Mouse (Mus musculus) hindbrain, embryonic 16.5 days (tissue): ENCODE measurements around the gene Hsd17b6. TPM values are rescaled to one million over a fixed set of nuclear protein-coding genes. Genes with fewer than 3 reads are reported as not detected.

Source experiments
- ATAC-seq: fragments of 200-750 bp; cut with Nextera tagmentation; 2 replicates; pipeline ENCODE4 v1.8.0; 2017; ENCODE audit warnings: moderate TSS enrichment, moderate library complexity
- H3K27ac ChIP-seq: fragments of 300-500 bp; sonication (generic); 2 replicates; pipeline ENCODE4 v1.5.1; 2014; ENCODE audit warnings: low read depth, mild to moderate bottlenecking, control low read depth, low read length, moderate library complexity
- H3K27me3 ChIP-seq: fragments of 300-500 bp; sonication (generic); replicated peaks from 2 replicates; pipeline ENCODE4 v1.6.1; 2014; ENCODE audit warnings: low read length; ENCODE audit not compliant: control insufficient read depth, insufficient read depth
- H3K36me3 ChIP-seq: fragments of 300-500 bp; sonication (generic); 2 replicates; pipeline ENCODE4 v1.6.1; 2014; ENCODE audit warnings: mild to moderate bottlenecking, low read length, moderate library complexity, mixed read lengths; ENCODE audit not compliant: control insufficient read depth, insufficient read depth
- H3K4me1 ChIP-seq: fragments of 300-500 bp; sonication (generic); 2 replicates; pipeline ENCODE4 v1.6.1; 2014; ENCODE audit warnings: low read depth, low read length; ENCODE audit not compliant: control insufficient read depth, insufficient read depth
- H3K4me2 ChIP-seq: fragments of 300-500 bp; sonication (generic); 2 replicates; pipeline ENCODE4 v1.6.1; 2014; ENCODE audit warnings: mild to moderate bottlenecking, low read length, control low read depth, moderate library complexity
- H3K4me3 ChIP-seq: fragments of 300-500 bp; sonication (generic); 2 replicates; pipeline ENCODE4 v1.5.1; 2014; ENCODE audit warnings: mild to moderate bottlenecking, low read length, control low read depth, moderate library complexity
- H3K9ac ChIP-seq: fragments of 300-500 bp; sonication (generic); 2 replicates; pipeline ENCODE4 v1.6.1; 2014; ENCODE audit warnings: low read depth, mild to moderate bottlenecking, control low read depth, low read length, moderate library complexity
- H3K9me3 ChIP-seq: fragments of 300-500 bp; sonication (generic); 2 replicates; pipeline ENCODE4 v1.6.1; 2014; ENCODE audit warnings: mild to moderate bottlenecking, low read length, moderate library complexity; ENCODE audit not compliant: control insufficient read depth
- WGBS: fragments of 180-500 bp; shearing (Covaris S2); extraction: QIAGEN DNeasy Blood & Tissue Kit; methylation state at CpG from one replicate; pipeline ENCODE4 v1.1.7; 2014; 5-methylcytosine and 5-hydroxymethylcytosine counted together
- polyA plus RNA-seq: library from polyadenylated mRNA; unstranded; fragments of >200 nt; fragmentation: Nextera tagmentation; extraction: Ambion mirVana; gene quantifications from 2 replicates; pipeline ENCODE4 v1.2.1, GENCODE M21; 2015

Hsd17b6 gene
- polyA plus RNA-seq, 1 experiment from 2014 or later: not detected

GRCm38 (mm10) chr10:127959161-127959679, 48.2 kb downstream of the Hsd17b6 start:
- Histone ChIP-seq H3K27ac (no peak overlapping the region), H3K36me3 (no peaks in the 10 kb centered on the region), H3K9me3 (no peaks in the 10 kb centered on the region), H3K4me1 (no peaks in the 10 kb centered on the region), H3K4me3 (no peak overlapping the region), H3K4me2 (no peak overlapping the region), H3K9ac (no peak overlapping the region), H3K27me3 (no peaks in the 10 kb centered on the region)
- WGBS: 94% methylated on average over 7 of the region's 7 CpGs
- ATAC-seq: no peak

DNA sequence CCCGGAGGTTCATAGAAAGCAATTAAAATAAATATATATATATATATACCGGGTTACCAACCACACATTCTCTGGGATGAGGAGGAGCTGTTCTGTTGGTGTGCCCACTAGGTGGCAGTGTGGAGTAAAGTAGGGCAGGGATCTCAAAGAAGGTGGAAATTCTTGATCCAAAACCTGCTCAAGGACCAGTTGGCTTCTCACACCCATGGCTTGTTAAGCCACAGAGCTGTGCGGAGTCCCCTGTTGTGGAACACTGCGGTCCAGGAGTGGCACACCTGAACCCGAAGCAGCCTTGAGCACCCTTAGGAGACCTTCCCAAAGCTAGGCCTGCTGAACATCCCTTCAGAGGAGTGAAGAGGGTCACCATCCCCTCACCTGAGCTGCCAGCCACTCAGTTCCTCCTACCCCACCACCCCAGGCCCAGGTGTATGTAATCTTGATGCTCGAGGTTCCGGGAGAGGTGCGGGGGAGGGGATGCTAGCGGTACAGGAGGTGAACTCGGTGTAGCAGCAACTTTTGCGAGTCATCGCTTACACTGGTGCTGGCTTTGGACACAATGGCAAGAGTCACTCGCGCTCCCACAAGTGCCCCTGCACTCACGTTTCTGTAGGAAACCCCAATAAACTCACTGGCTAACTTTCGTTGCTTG, 51.1 kb downstream of the Hsd17b6 start:
- Histone ChIP-seq H3K27ac (no peak overlapping the region), H3K27me3 (no peaks in the 10 kb centered on the region), H3K36me3 (no peaks in the 10 kb centered on the region), H3K4me1 (no peaks in the 10 kb centered on the region), H3K9me3 (no peaks in the 10 kb centered on the region), H3K4me3 (no peak overlapping the region), H3K9ac (no peak overlapping the region), H3K4me2 (no peak overlapping the region)
- 61% methylated on average over 16 of the region's 16 CpGs for WGBS
- ATAC-seq: no peak

- H3K27ac ChIP-seq: no peak overlapping the region
These were observed 52.4 kb downstream of the Hsd17b6 start for GRCm38 (mm10) chr10:127955034-127955433.

DNA sequence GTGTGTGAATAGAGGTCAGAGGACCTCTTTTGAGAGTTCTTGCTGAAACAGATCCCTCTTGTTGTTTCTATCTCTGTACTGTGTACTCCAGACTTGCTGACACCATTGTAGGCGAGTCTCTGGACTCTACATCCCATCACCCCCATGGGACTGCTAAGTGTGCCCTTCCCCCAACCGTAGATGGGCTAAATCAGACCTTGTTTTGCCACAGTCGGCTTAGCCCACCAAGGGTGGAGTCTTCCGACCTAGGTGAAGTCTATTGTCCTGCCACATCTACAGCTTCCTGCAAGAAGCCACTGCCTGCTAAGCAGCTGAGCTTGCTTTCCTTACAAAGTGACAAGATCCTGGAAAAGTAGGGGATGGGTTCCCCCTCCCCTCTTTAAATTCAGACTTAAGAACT, 55.6 kb downstream of the Hsd17b6 start:
- WGBS: 73% methylated on average over 4 of the region's 4 CpGs

More at GRCm38 (mm10) chr10:127955034-127955433, 52.4 kb downstream of the Hsd17b6 start:
- Histone ChIP-seq H3K9me3 (no peaks in the 10 kb centered on the region), H3K27me3 (no peaks in the 10 kb centered on the region), H3K4me3 (no peak overlapping the region), H3K36me3 (no peaks in the 10 kb centered on the region), H3K9ac (no peak overlapping the region), H3K4me1 (no peaks in the 10 kb centered on the region), H3K4me2 (no peak overlapping the region)
- 72% methylated on average over 4 of the region's 4 CpGs for WGBS
- no peak for ATAC-seq

GRCm38 (mm10) chr10:127951390-127951789, 56.0 kb downstream of the Hsd17b6 start:
- no peaks in the 10 kb centered on the region for H3K27me3 ChIP-seq

More for the DNA sequence above, 55.6 kb downstream of the Hsd17b6 start:
- no peaks in the 10 kb centered on the region for H3K9me3 ChIP-seq
- no peaks in the 10 kb centered on the region for H3K36me3 ChIP-seq
- H3K4me1 ChIP-seq: no peaks in the 10 kb centered on the region
- no peak for ATAC-seq
- H3K4me3 ChIP-seq: no peak overlapping the region
- H3K4me2 ChIP-seq: no peak overlapping the region
- H3K27me3 ChIP-seq: no peaks in the 10 kb centered on the region
- H3K27ac ChIP-seq: no peak overlapping the region
- H3K9ac ChIP-seq: no peak overlapping the region

GRCm38 (mm10) chr10:127949596-127950130, 57.7 kb downstream of the Hsd17b6 start:
- no peak overlapping the region for H3K4me3 ChIP-seq
- ATAC-seq: no peak
- no peaks in the 10 kb centered on the region for H3K9me3 ChIP-seq
- no peak overlapping the region for H3K9ac ChIP-seq
- no peaks in the 10 kb centered on the region for H3K36me3 ChIP-seq
- 92% methylated on average over 4 of the region's 4 CpGs for WGBS
- no peaks in the 10 kb centered on the region for H3K4me1 ChIP-seq
- H3K27me3 ChIP-seq: no peaks in the 10 kb centered on the region
- H3K4me2 ChIP-seq: no peak overlapping the region
- H3K27ac ChIP-seq: no peak overlapping the region

More at GRCm38 (mm10) chr10:127951390-127951789, 56.0 kb downstream of the Hsd17b6 start:
- no peak overlapping the region for H3K4me3 ChIP-seq
- no peaks in the 10 kb centered on the region for H3K9me3 ChIP-seq
- no peak for ATAC-seq
- H3K27ac ChIP-seq: no peak overlapping the region
- H3K36me3 ChIP-seq: no peaks in the 10 kb centered on the region
- no peak overlapping the region for H3K9ac ChIP-seq
- no peak overlapping the region for H3K4me2 ChIP-seq
- no peaks in the 10 kb centered on the region for H3K4me1 ChIP-seq
- 83% methylated on average over 9 of the region's 9 CpGs for WGBS

- Histone ChIP-seq H3K9me3 (no peaks in the 10 kb centered on the region), H3K4me2 (no peak overlapping the region), H3K4me1 (no peaks in the 10 kb centered on the region), H3K27me3 (no peaks in the 10 kb centered on the region), H3K9ac (no peak overlapping the region), H3K4me3 (no peak overlapping the region), H3K27ac (no peak overlapping the region), H3K36me3 (no peaks in the 10 kb centered on the region)
- WGBS: 33% methylated on average over 5 of the region's 5 CpGs
- peak; percentile 52; the same call in 1 of the 2 replicates for ATAC-seq
These were observed 61.9 kb downstream of the Hsd17b6 start for GRCm38 (mm10) chr10:127945432-127946064.
